Mouse (Mus musculus) intestine, embryonic 16.5 days (tissue): ENCODE results near the gene P2rx6. TPM values are rescaled to one million over a fixed set of nuclear protein-coding genes. Genes with fewer than 3 reads are reported as not detected.
"Not testable (repeated sequence)": the region's sequence is repeated elsewhere in the genome, so short reads cannot be mapped to it uniquely, and the experiment has no call there.

Source experiments
- ATAC-seq: fragments of 200-750 bp; cut with Nextera tagmentation; 2 replicates; pipeline ENCODE4 v1.8.0; 2017; ENCODE audit warnings: moderate TSS enrichment, moderate library complexity
- H3K27ac ChIP-seq: fragments of 300-500 bp; sonication (generic); 2 replicates; pipeline ENCODE4 v1.5.1; 2014; ENCODE audit warnings: mild to moderate bottlenecking, low read length
- H3K27me3 ChIP-seq: fragments of 300-500 bp; sonication (generic); replicated peaks from 2 replicates; pipeline ENCODE4 v1.6.1; 2014; ENCODE audit warnings: low read length, control low read depth, mixed read lengths; ENCODE audit not compliant: control insufficient read depth, insufficient read depth
- H3K36me3 ChIP-seq: fragments of 300-500 bp; sonication (generic); 2 replicates; pipeline ENCODE4 v1.6.1; 2014; ENCODE audit warnings: low read length, control low read depth; ENCODE audit not compliant: control insufficient read depth, insufficient read depth
- H3K4me1 ChIP-seq: fragments of 300-500 bp; sonication (generic); 2 replicates; pipeline ENCODE4 v1.6.1; 2014; ENCODE audit warnings: low read length, control low read depth, mixed read lengths; ENCODE audit not compliant: control insufficient read depth, insufficient read depth
- H3K4me2 ChIP-seq: fragments of 300-500 bp; sonication (generic); 2 replicates; pipeline ENCODE4 v1.6.1; 2014; ENCODE audit warnings: low read depth, low read length, control low read depth
- H3K4me3 ChIP-seq: fragments of 300-500 bp; sonication (generic); 2 replicates; pipeline ENCODE4 v1.5.1; 2014; ENCODE audit warnings: mild to moderate bottlenecking, low read length
- H3K9ac ChIP-seq: fragments of 300-500 bp; sonication (generic); 2 replicates; pipeline ENCODE4 v1.6.1; 2014; ENCODE audit warnings: low read depth, low read length
- H3K9me3 ChIP-seq: fragments of 300-500 bp; sonication (generic); 2 replicates; pipeline ENCODE4 v1.6.1; 2016; ENCODE audit warnings: low read length, control low read depth; ENCODE audit not compliant: control insufficient read depth
- WGBS: fragments of 180-500 bp; shearing (Covaris S2); extraction: QIAGEN DNeasy Blood & Tissue Kit; methylation state at CpG from one replicate; pipeline ENCODE4 v1.1.7; 2014; 5-methylcytosine and 5-hydroxymethylcytosine counted together
- polyA plus RNA-seq: library from polyadenylated mRNA; unstranded; fragments of >200 nt; fragmentation: Nextera tagmentation; extraction: Ambion mirVana; gene quantifications from 2 replicates; pipeline ENCODE4 v1.2.1, GENCODE M21; 2015

The P2rx6 gene
- polyA plus RNA-seq, 1 experiment from 2014 or later, result 0.48 TPM

GRCm38 (mm10) chr16:17532271-17532670 lies 29.4 kb upstream of the P2rx6 start:
- H3K4me1 ChIP-seq, result peaks cover 14% of the 10 kb centered on the region
- H3K4me3 ChIP-seq, result no peak overlapping the region
- WGBS, result 57% methylated on average over 4 of the region's 4 CpGs
- no peaks in the 10 kb centered on the region for H3K9me3 ChIP-seq
- H3K9ac ChIP-seq, result no peak overlapping the region
- H3K36me3 ChIP-seq, result peaks cover 9% of the 10 kb centered on the region
- no peaks in the 10 kb centered on the region for H3K27me3 ChIP-seq
- no peak overlapping the region for H3K4me2 ChIP-seq
- no peak overlapping the region for H3K27ac ChIP-seq
- ATAC-seq, result no peak

GRCm38 (mm10) chr16:17532676-17533329 lies 28.9 kb upstream of the P2rx6 start:
- no peak overlapping the region for H3K27ac ChIP-seq
- H3K27me3 ChIP-seq, result no peaks in the 10 kb centered on the region
- peaks cover 14% of the 10 kb centered on the region for H3K4me1 ChIP-seq
- H3K9me3 ChIP-seq, result no peaks in the 10 kb centered on the region
- no peak for ATAC-seq
- H3K4me2 ChIP-seq, result no peak overlapping the region
- H3K36me3 ChIP-seq, result peaks cover 4% of the 10 kb centered on the region
- no peak overlapping the region for H3K9ac ChIP-seq
- H3K4me3 ChIP-seq, result no peak overlapping the region
- 74% methylated on average over 14 of the region's 14 CpGs for WGBS

- ATAC-seq, result no peak
- WGBS, result 88% methylated on average over 3 of the region's 3 CpGs
- Histone ChIP-seq H3K9ac (no peak overlapping the region), H3K9me3 (no peaks in the 10 kb centered on the region), H3K4me1 (peaks cover 3% of the 10 kb centered on the region), H3K27ac (no peak overlapping the region), H3K36me3 (no peaks in the 10 kb centered on the region), H3K4me3 (no peak overlapping the region), H3K27me3 (no peaks in the 10 kb centered on the region), H3K4me2 (no peak overlapping the region)
Observed at GRCm38 (mm10) chr16:17536584-17536983, 25.1 kb upstream of the P2rx6 start.

GRCm38 (mm10) chr16:17542632-17543031 lies 19.1 kb upstream of the P2rx6 start:
- no peaks in the 10 kb centered on the region; the same call in 1 of the 2 replicates for H3K9me3 ChIP-seq
- 80% methylated on average over 2 of the region's 2 CpGs for whole genome bisulfite sequencing
- H3K27ac ChIP-seq, result no peak overlapping the region
- no peak overlapping the region for H3K4me3 ChIP-seq
- no peak overlapping the region for H3K9ac ChIP-seq
- H3K27me3 ChIP-seq, result 0 out of 2 replicates have a peak, but pooled peaks cover 3% of the 10 kb centered on the region
- no peak for ATAC-seq
- no peaks in the 10 kb centered on the region for H3K4me1 ChIP-seq
- no peaks in the 10 kb centered on the region for H3K36me3 ChIP-seq
- H3K4me2 ChIP-seq, result no peak overlapping the region

GRCm38 (mm10) chr16:17552837-17553236 lies 8.8 kb upstream of the P2rx6 start:
- 66% methylated on average over 7 of the region's 7 CpGs for WGBS
- Histone ChIP-seq H3K36me3 (no peaks in the 10 kb centered on the region), H3K27me3 (no peaks in the 10 kb centered on the region), H3K9me3 (no peaks in the 10 kb centered on the region), H3K4me2 (no peak overlapping the region), H3K9ac (no peak overlapping the region), H3K4me3 (no peak overlapping the region), H3K4me1 (peaks cover 14% of the 10 kb centered on the region), H3K27ac (no peak overlapping the region)
- ATAC-seq, result no peak

GRCm38 (mm10) chr16:17553910-17554685 lies 7.6 kb upstream of the P2rx6 start:
- Histone ChIP-seq H3K36me3 (no peaks in the 10 kb centered on the region), H3K9ac (peak overlapping the region; percentile 31; the same call in 1 of the 2 replicates), H3K4me1 (peaks cover 25% of the 10 kb centered on the region), H3K9me3 (no peaks in the 10 kb centered on the region), H3K4me2 (peak overlapping the region; percentile 54), H3K4me3 (peak overlapping the region; percentile 13; the same call in 1 of the 2 replicates), H3K27ac (peak overlapping the region; percentile 42; the same call in 1 of the 2 replicates), H3K27me3 (no peaks in the 10 kb centered on the region)
- peak; percentile 95 for ATAC-seq
- WGBS, result 12% methylated on average over 18 of the region's 18 CpGs

GRCm38 (mm10) chr16:17554702-17555101 lies 7.0 kb upstream of the P2rx6 start:
- peaks cover 30% of the 10 kb centered on the region for H3K4me1 ChIP-seq
- ATAC-seq, result 0 out of 2 replicates have a peak, but pooled peaks have one; percentile 10
- H3K4me2 ChIP-seq, result peak overlapping the region; percentile 54; the same call in 1 of the 2 replicates
- peak overlapping the region; percentile 42; the same call in 1 of the 2 replicates for H3K27ac ChIP-seq
- 18% methylated on average over 4 of the region's 4 CpGs for WGBS
- not testable (repeated sequence) for H3K9me3 ChIP-seq, H3K36me3 ChIP-seq, H3K27me3 ChIP-seq, H3K9ac ChIP-seq, H3K4me3 ChIP-seq

GRCm38 (mm10) chr16:17556180-17556579 lies 5.5 kb upstream of the P2rx6 start:
- Histone ChIP-seq H3K27me3 (no peaks in the 10 kb centered on the region), H3K4me2 (no peak overlapping the region), H3K9me3 (no peaks in the 10 kb centered on the region), H3K4me1 (peaks cover 39% of the 10 kb centered on the region), H3K36me3 (no peaks in the 10 kb centered on the region), H3K9ac (no peak overlapping the region), H3K4me3 (no peak overlapping the region), H3K27ac (no peak overlapping the region)
- ATAC-seq, result no peak
- 84% methylated on average over 4 of the region's 4 CpGs for WGBS

- H3K4me3 ChIP-seq, result no peak overlapping the region
- H3K9me3 ChIP-seq, result no peaks in the 10 kb centered on the region
- WGBS, result 62% methylated on average over 4 of the region's 4 CpGs
- H3K4me2 ChIP-seq, result no peak overlapping the region
- H3K27me3 ChIP-seq, result no peaks in the 10 kb centered on the region
- ATAC-seq, result no peak
- no peaks in the 10 kb centered on the region for H3K36me3 ChIP-seq
- no peak overlapping the region for H3K9ac ChIP-seq
- peaks cover 46% of the 10 kb centered on the region for H3K4me1 ChIP-seq
- H3K27ac ChIP-seq, result no peak overlapping the region
Observed at GRCm38 (mm10) chr16:17556907-17557306, 4.8 kb upstream of the P2rx6 start.
